8 mouse cellular contexts compared by ENCODE assay signal in the genomic region with DNA sequence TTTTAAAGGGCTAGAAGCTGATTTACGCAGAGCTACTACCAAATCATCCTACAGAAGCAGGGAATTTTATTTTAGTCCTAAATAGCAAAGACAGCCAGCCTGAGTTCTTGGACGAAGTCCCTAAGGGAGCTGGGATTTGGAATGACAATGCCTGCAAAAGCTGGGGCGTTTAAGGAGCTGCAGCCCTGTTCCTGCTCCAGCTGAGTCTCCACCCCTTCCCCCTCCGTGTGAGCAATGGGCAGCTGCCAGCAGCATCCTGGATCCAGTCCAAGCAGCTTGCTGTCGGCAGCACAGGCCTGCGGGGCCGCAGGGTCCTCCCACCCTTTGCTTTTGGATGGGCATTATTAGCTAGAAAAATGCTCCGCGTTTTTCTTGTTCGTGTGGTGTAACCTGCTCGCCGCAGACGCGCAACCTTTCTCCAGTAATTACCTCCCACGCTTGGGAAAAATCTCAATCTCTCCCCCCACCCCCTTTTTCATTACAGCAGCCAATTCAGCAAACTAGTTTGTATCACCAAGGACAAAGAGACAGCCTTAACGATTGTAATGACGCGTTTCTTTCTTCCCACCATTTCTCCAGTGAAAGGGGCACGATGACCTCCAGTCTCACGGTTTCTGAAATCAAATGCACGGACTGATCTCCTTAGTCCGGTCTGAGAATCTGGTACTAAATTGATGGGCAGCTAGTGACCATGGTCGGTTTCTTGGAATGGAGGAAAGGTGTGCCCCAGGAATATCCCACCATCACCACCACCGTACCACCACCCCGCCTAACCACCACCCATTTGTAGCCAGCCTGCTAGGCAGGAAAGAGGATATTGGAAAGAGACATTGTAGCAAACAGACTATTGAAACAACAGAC.
DNase-seq lines count a peak whose midpoint lies in the region; ATAC-seq and TF ChIP-seq lines count a peak whose summit lies in the region.

No protein-coding gene starts in this region.

- no peak for TF ChIP-seq CTCF in left cerebral cortex, adult 2 months (IDR thresholded peaks at IDR 0.05)

- peak; percentile 86 for DNase-seq in adrenal gland, adult 2 months
- DNase-seq in embryo, embryonic 10 days (ENCODE audit: low spot score): peak; percentile 75
- peak; percentile 86 for DNase-seq in gastrocnemius, postnatal 14 days
- peak; percentile 16 for DNase-seq in hindlimb bud, embryonic 11.5 days (ENCODE audit: extremely low spot score, low read depth, low spot score)
- peak; percentile 75 to 78 for DNase-seq in left cerebral cortex, adult 2 months (ENCODE audit: extremely low spot score in 1 of 2, low spot score in 2 of 2)
- DNase-seq in lung, postnatal 36 days: peak; percentile 85
- DNase-seq in right cerebral cortex, adult 18-20 months: peak; percentile 81

- no peak for ATAC-seq in monocyte, adult 5-6 weeks (replicated peaks; ENCODE audit: insufficient number of reproducible peaks, low FRiP score, low TSS enrichment, poor library complexity, severe bottlenecking)

- peak overlapping the region; percentile 84 for H3K27ac ChIP-seq in left cerebral cortex, adult 2 months

- H3K4me3 ChIP-seq in left cerebral cortex, adult 2 months: peak overlapping the region; percentile 42

- intact Hi-C loops in gastrocnemius, postnatal 14 days (cut with DNase I; ENCODE audit: low total_unique reads): loop anchor here (5.0 kb wide), 1 partner anchor 158 kb away; no protein-coding TSS in a partner anchor
- intact Hi-C loops in left cerebral cortex, adult 2 months (cut with DNase I): loop anchor here (1.0 to 2.0 kb wide), 2 partner anchors 78 to 168 kb away; a partner anchor contains a TSS

Comparison
In these comparisons a context has a peak if more than half of its experiments do, and no peak if none do; other contexts are left out.
1. DNase-seq: peak in every context shown above with its lines; median percentile 86 in adrenal gland, adult 2 months; 86 in gastrocnemius, postnatal 14 days; 85 in lung, postnatal 36 days; 81 in right cerebral cortex, adult 18-20 months; 76 in left cerebral cortex, adult 2 months; 75 in embryo, embryonic 10 days; 16 in hindlimb bud, embryonic 11.5 days.